Mouse (Mus musculus) left cerebral cortex, adult 18-20 months (tissue): ENCODE measurements at regions not wholly inside any gene's neighbourhood (a gene's known extent, or its start where the extent isn't known, plus 50 kb on each side); places are given as distances from the start of the nearest gene placed in this dataset.

Experiments
- DNase-seq, 2 experiments: peaks; one replicate each; pipeline ENCODE4 v3.0.0; 2021 to 2022; ENCODE audit warnings: low spot score in 2 of 2, mixed read lengths in 1 of 2

DNA sequence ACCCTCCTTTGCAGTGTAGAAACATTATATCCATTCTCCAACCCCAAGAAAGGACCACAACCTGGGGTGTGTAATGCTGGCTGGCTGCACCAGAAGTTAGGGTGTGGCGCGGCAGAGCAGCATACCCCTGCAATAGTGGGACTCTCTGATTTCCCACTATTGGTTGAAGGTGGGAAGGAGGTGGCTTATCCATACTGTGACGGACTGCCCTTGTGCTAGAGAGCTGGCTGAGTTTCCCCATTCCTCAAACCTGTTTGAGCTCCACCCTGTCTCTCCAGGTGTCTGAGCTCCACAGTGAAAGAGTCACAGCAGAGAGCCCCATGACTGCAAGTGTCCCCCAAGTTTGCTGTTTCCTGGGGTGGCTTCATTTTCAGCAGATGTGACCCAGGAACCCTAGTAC, 79.6 kb downstream of the Sik1 start:
- DNase-seq = no peak

DNA sequence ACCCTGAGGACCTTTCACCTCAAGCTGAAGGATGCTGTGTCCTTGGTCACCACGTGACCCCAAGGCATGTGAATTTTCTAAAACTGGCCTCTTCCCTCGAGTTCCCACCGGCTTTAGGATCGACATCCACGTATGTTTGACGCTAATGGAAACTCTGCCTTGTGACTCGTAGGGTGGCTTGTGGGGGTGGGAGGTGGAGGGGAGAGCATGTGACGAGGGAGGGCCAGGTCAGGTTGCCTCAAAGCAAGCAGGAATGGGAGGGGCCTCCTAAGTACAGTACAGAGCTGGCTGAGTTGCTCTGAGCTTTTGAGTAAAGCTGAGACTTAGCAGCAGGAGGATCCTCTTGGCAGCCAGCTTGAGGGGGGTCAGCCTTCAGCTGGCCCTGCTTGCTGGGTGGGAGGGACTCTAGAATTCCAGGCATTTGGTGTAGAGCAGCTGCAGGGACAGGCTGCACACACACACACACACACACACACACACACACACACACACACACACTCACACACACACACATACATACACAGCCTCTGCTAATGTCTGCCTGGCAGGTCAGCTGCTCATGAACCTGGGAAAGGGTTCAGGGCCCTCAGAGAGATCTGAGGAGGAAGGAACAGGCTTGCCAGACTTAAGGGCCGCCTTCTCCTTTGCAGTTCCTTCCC, 78.5 kb downstream of the Sik1 start:
- DNase-seq = no peak

- DNase-seq = no peak
These were observed 77.9 kb downstream of the Sik1 start for GRCm38 (mm10) chr17:31777751-31778150.

DNA sequence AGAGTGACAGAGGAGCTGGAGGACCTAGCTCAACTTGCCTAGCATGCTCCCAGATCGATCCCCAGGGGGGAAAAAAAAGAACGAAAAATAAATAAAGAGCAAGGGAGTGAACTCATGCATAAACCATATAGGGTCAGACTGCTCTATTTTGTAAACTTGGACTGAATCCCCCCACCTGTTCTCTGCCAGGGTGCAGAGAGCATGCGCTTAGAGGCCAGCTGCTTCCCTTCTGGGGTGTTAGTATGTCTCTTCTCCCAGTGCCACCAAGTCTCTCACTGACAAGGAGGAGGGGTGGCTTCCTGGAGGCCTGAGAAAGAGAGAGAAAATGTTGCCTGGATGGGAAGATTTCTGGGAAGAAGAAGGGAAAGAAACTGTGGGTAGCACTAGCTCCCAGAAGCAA, 76.1 kb downstream of the Sik1 start:
- DNase-seq = no peak

DNA sequence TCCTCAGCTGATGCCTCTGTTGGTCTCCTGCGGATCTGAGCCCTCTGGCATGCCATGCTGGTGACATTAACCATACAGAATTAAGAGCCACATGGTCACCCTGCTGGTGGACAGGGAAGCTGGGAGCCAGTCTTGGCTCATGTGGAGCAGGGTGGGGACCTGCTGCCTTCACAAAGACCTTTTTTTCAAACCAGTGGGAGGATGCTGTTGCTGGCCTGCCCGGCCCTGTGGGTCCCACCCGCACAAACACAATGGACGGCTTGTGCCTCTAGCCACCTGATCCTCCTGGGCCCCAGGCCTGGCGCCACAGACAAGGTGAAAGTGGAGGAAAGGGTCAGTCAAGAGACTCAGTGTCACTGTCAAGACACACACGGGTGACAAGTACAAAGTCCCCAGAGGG, 73.4 kb downstream of the Sik1 start:
- DNase-seq = no peak

GRCm38 (mm10) chr17:31783071-31783470, 72.5 kb downstream of the Sik1 start:
- DNase-seq = no peak

DNA sequence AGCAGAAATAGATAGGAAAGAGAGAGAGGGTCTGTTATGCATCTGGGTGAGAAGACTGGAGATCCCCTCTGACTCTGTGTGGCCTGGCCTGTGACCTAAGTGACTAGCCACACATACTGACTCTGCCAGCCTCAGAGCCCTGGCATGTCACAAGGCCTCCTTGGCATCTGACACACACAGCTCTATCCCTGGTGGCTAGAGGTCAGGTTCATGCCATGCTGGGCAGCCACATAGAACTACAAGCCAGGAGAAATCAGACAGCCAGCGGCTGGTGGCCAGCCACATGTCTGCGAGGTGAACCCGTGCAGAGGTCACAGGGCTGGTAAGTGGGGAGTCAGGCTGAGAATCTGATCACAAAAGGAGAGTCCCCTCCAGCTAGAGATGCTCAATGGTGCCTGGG, 67.3 kb downstream of the Sik1 start:
- no peak for DNase-seq

- DNase-seq = no peak
These were observed 66.5 kb downstream of the Sik1 start for GRCm38 (mm10) chr17:31789068-31789583.

DNA sequence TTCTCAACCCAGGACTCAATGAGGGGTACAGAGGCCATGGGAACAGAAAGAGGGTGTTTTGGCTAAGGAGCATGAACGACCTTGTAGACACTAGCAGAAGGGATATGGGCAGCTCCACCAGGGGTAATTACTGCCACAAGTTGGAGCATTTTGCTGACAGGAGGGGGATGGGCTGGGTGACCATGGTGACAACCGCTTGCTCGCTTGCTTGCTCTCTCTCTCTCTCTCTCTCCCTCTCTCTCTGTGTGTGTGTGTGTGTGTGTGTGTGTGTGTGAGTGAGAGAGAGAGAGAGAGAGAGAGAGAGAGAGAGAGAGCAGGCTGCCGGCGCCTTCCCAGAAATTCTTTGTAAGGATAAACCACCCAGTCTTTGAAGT, 65.7 kb downstream of the Sik1 start:
- no peak for DNase-seq

DNA sequence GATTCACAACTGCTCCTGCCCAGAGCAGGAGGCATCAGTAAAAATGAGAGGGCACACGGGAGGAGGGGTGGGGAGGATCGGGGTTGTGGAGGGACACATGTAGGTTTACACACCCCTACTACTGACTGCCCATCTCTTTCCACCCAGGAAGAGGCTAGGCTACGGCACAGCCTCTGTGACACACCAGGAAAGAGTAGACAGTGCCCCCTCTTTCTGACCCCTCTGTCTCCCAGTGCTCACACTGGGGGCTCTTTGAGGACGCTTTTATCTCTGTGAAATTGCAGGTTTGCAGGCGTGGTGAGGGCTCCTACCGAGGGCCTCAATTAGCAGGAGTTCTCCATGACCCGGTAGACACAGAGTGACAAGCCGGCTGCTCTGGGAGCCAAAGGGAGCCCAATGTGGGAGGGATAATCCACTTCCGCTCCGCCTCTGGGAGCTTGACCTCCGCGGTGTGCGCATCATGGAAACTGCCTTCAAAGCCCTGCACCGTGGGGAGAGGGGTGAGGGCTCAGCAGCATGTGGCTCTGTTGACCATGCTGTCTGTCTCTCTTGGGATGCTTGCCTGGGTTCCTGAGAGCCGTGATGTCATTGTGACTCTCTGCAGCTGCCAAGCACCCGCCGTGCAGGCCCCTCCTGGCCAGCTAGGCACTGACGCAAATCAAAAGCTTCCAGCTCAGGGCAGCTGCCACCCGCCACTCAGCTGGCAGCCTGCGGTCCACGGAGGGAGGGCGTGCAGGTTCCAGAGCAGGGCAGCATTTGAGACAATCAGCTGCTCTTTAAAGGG, 65.1 kb downstream of the Sik1 start:
- peak; percentile 25 to 27 for DNase-seq

DNA sequence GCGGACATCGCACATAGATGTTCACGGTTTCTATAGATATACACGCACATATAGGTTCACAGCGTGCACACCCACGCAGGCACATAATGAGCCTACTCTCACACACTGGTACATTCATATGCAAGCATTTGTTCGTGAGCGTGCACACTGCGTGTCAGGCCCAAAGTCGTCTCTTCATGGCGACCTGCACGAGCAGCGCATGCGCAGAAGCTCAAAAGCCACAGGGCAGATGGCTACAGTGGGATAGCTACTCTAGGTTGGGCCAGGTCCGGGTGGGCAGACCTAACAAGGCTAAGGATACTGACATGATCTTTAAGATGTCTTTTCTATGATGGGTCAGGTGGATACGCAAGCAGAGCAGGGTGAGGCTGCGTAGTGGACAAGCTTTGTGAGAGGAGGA, 63.9 kb downstream of the Sik1 start:
- no peak for DNase-seq

GRCm38 (mm10) chr17:31793040-31793439, 62.6 kb downstream of the Sik1 start:
- no peak for DNase-seq

DNA sequence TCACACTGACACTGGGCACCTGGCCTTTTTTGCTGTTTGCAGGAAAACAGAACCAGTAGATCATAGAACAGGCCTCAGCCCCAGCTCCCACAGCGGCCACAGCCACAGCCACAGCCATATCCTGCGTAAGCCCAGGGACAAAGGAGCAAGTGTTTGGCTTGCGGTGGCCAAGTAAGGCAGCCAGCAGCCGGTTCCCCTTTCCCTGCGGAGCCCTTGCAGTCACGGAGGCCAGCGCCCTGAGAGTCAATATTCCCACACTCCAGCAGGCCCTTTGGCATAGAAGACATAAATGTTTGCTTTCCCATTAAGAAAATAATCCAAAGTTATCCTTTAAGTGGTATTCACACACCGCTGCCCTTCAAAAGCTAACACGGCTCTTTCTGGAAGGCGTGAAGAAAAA, 62.1 kb downstream of the Sik1 start:
- DNase-seq = no peak

DNA sequence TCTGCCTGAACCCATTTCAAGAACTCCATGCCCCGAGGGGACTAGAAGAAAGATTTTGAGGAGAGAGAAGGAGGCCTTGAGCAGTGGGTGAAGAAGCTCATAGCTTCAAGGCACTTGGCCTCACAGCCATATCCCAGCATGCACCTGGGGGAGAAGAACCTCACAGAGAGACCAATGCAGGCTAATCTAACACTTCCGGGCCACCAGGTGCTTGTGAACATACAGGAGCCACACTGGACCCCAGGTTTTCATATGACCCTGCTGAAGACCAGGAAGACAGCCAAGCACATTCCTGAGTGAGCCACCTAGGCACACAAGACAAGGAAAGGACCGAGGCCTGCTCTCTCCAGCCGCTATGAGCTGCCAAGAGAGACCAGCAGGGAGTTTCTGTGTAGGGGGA, 61.6 kb downstream of the Sik1 start:
- DNase-seq = no peak
